In the genomic region with DNA sequence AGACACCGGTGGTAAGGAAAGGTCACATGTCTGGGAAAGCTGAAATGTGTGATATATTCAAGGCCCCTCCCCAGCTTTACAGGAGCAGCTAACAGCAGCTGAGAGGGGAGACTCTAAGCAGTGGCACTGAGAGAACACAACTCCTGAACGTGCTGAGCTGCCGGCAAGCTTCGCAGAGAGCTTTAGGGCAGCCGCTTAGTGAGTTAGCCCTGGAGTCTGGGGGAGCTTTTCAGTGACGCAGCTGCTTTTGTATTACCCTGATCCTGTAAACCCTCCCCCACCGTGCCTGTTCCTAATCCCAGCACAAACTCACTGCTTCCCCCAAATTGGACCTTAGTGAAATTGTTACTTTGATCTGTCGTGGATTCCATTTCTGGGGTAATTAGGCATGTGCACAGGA, we compare ENCODE assay signal across 13 mouse cellular contexts.
DNase-seq lines count a peak whose midpoint lies in the region; ATAC-seq lines count a peak whose summit lies in the region.
"Had no signal": no experiment of that assay in that cellular context is flagged by ENCODE, and none has a peak within 500 bp of the region (broad histone marks: within the 10 kb centered on the region; RNA-seq: fewer than 3 reads in every experiment).

No protein-coding gene starts in this region.

- no peaks in the 10 kb centered on the region for H3K9me3 ChIP-seq in hindbrain, embryonic 10.5 days
- no peaks in the 10 kb centered on the region for H3K9me3 ChIP-seq in hindbrain, embryonic 16.5 days (ENCODE audit: control insufficient read depth, low read length)
- H3K9me3 ChIP-seq in embryonic facial prominence, embryonic 12.5 days: no peaks in the 10 kb centered on the region
- H3K9me3 ChIP-seq in hindbrain, embryonic 15.5 days: no peaks in the 10 kb centered on the region
- H3K9me3 ChIP-seq in neural tube, embryonic 11.5 days (ENCODE audit: control insufficient read depth, low read length): no peaks in the 10 kb centered on the region

- no peak overlapping the region for H3K9ac ChIP-seq in hindbrain, embryonic 16.5 days (ENCODE audit: low read depth, low read length)
- H3K9ac ChIP-seq in embryonic facial prominence, embryonic 12.5 days: no peak overlapping the region
- no peak overlapping the region for H3K9ac ChIP-seq in hindbrain, embryonic 15.5 days
- no peak overlapping the region for H3K9ac ChIP-seq in neural tube, embryonic 11.5 days (ENCODE audit: low read length)
- H3K9ac ChIP-seq: lung, embryonic 14.5 days had no signal

- H3K4me2 ChIP-seq in hindbrain, embryonic 16.5 days (ENCODE audit: low read length): no peak overlapping the region
- peak overlapping the region; percentile 7; the same call in 1 of the 2 replicates for H3K4me2 ChIP-seq in embryonic facial prominence, embryonic 12.5 days (replicated peaks)
- H3K4me2 ChIP-seq in hindbrain, embryonic 15.5 days: no peak overlapping the region
- H3K4me2 ChIP-seq in neural tube, embryonic 11.5 days (ENCODE audit: low read depth): no peak overlapping the region
- H3K4me2 ChIP-seq: lung, embryonic 14.5 days had no signal

- H3K4me3 ChIP-seq in hindbrain, embryonic 10.5 days: no peak overlapping the region
- no peak overlapping the region for H3K4me3 ChIP-seq in hindbrain, embryonic 16.5 days (ENCODE audit: low read length)
- H3K4me3 ChIP-seq in embryonic facial prominence, embryonic 12.5 days: no peak overlapping the region
- H3K4me3 ChIP-seq in hindbrain, embryonic 15.5 days: no peak overlapping the region
- H3K4me3 ChIP-seq in neural tube, embryonic 11.5 days (ENCODE audit: low read depth, low read length): no peak overlapping the region

- peaks cover 47% of the 10 kb centered on the region for H3K4me1 ChIP-seq in hindbrain, embryonic 10.5 days (replicated peaks)
- H3K4me1 ChIP-seq in hindbrain, embryonic 16.5 days (ENCODE audit: control insufficient read depth, insufficient read depth, low read depth, low read length): peaks cover 26% of the 10 kb centered on the region
- H3K4me1 ChIP-seq in embryonic facial prominence, embryonic 12.5 days: peaks cover 45% of the 10 kb centered on the region
- peaks cover 41% of the 10 kb centered on the region for H3K4me1 ChIP-seq in hindbrain, embryonic 15.5 days (replicated peaks)
- H3K4me1 ChIP-seq in neural tube, embryonic 11.5 days (ENCODE audit: control insufficient read depth, insufficient read depth, low read length): peaks cover 34% of the 10 kb centered on the region

- 7% methylated on average over 8 of the region's 8 CpGs for WGBS in hindbrain, embryonic 10.5 days
- WGBS in hindbrain, embryonic 16.5 days: 8% methylated on average over 8 of the region's 8 CpGs
- WGBS in embryonic facial prominence, embryonic 12.5 days: 8% methylated on average over 8 of the region's 8 CpGs
- WGBS in hindbrain, embryonic 15.5 days: 7% methylated on average over 8 of the region's 8 CpGs
- WGBS in neural tube, embryonic 11.5 days: 10% methylated on average over 8 of the region's 8 CpGs

- peaks cover 30% of the 10 kb centered on the region; the same call in 1 of the 2 replicates for H3K27me3 ChIP-seq in hindbrain, embryonic 10.5 days (ENCODE audit: insufficient read depth, poor library complexity, severe bottlenecking)
- no peaks in the 10 kb centered on the region for H3K27me3 ChIP-seq in hindbrain, embryonic 16.5 days (replicated peaks; ENCODE audit: control insufficient read depth, insufficient read depth, low read length)
- H3K27me3 ChIP-seq in embryonic facial prominence, embryonic 12.5 days: no peaks in the 10 kb centered on the region
- no peaks in the 10 kb centered on the region for H3K27me3 ChIP-seq in hindbrain, embryonic 15.5 days
- H3K27me3 ChIP-seq in neural tube, embryonic 11.5 days (ENCODE audit: control insufficient read depth, insufficient read depth, low read length): 0 out of 2 replicates have a peak, but pooled peaks cover 2% of the 10 kb centered on the region

- DNase-seq in hindbrain, embryonic 10.5 days (ENCODE audit: low spot score): peak; percentile 10
- peak; percentile 26 for DNase-seq in neural tube, embryonic 11.5 days (ENCODE audit: low spot score)
- DNase-seq in layer of hippocampus, adult 11-12 months (ENCODE audit: low spot score): no peak
- DNase-seq in spleen, postnatal 4 days (ENCODE audit: low spot score in 2 of 2): no peak
- DNase-seq in cerebellum, adult 8-10 months: no peak
- DNase-seq: cerebellum, postnatal 14 days; lung, embryonic 14.5 days; spleen, adult 18-20 months had no signal

- ATAC-seq in hindbrain, embryonic 16.5 days: no peak
- ATAC-seq in embryonic facial prominence, embryonic 12.5 days (ENCODE audit: insufficient number of reproducible peaks, insufficient read depth, low FRiP score, low TSS enrichment): no peak
- peak; percentile 24; the same call in 1 of the 2 replicates for ATAC-seq in hindbrain, embryonic 15.5 days (ENCODE audit: low FRiP score, low read depth)
- no peak for ATAC-seq in neural tube, embryonic 11.5 days (ENCODE audit: insufficient read depth, low FRiP score, low TSS enrichment)
- ATAC-seq: intestine, embryonic 16.5 days had no signal

- no peak overlapping the region for H3K27ac ChIP-seq in hindbrain, embryonic 10.5 days
- H3K27ac ChIP-seq in hindbrain, embryonic 16.5 days (ENCODE audit: low read depth, low read length): no peak overlapping the region
- no peak overlapping the region for H3K27ac ChIP-seq in embryonic facial prominence, embryonic 12.5 days
- no peak overlapping the region for H3K27ac ChIP-seq in hindbrain, embryonic 15.5 days (replicated peaks)
- no peak overlapping the region for H3K27ac ChIP-seq in neural tube, embryonic 11.5 days (ENCODE audit: low read depth, low read length)

- H3K36me3 ChIP-seq in hindbrain, embryonic 10.5 days: no peaks in the 10 kb centered on the region
- H3K36me3 ChIP-seq in hindbrain, embryonic 16.5 days (ENCODE audit: control insufficient read depth, insufficient read depth, low read length): no peaks in the 10 kb centered on the region
- no peaks in the 10 kb centered on the region for H3K36me3 ChIP-seq in embryonic facial prominence, embryonic 12.5 days
- H3K36me3 ChIP-seq in hindbrain, embryonic 15.5 days: no peaks in the 10 kb centered on the region
- H3K36me3 ChIP-seq in neural tube, embryonic 11.5 days (ENCODE audit: control insufficient read depth, insufficient read depth, low read length): no peaks in the 10 kb centered on the region
- H3K36me3 ChIP-seq: G1E had no signal

Comparison
In these comparisons a context has a peak if more than half of its experiments do, and no peak if none do; other contexts are left out.
1. DNase-seq: peak in hindbrain, embryonic 10.5 days (single experiment) and neural tube, embryonic 11.5 days (single experiment); none in layer of hippocampus, adult 11-12 months (single experiment), spleen, postnatal 4 days (0 of 2) and cerebellum, adult 8-10 months (single experiment).